Mouse (Mus musculus) bone marrow macrophage, adult 2 months (primary cell): ENCODE measurements around the gene H6pd.

Experiments
- CTCF ChIP-seq: IDR thresholded peaks from 2 replicates; pipeline ENCODE4 v1.5.1; 2012; ENCODE audit warnings: low read depth, mild to moderate bottlenecking, low read length, moderate library complexity
- POLR2A ChIP-seq: IDR thresholded peaks from 2 replicates; pipeline ENCODE4 v1.6.1; 2012; ENCODE audit warnings: mild to moderate bottlenecking, low read depth, low read length, borderline replicate concordance

- TF ChIP-seq POLR2A (no peak), CTCF (no peak)
Observed at GRCm38 (mm10) chr4:149945194-149945593, 63.6 kb downstream of the H6pd start.
